Mouse (Mus musculus): ENCODE measurements at regions not wholly inside any gene's neighbourhood (a gene's known extent, or its start where the extent isn't known, plus 50 kb on each side); places are given as distances from the start of the nearest gene placed in this dataset.

DNA sequence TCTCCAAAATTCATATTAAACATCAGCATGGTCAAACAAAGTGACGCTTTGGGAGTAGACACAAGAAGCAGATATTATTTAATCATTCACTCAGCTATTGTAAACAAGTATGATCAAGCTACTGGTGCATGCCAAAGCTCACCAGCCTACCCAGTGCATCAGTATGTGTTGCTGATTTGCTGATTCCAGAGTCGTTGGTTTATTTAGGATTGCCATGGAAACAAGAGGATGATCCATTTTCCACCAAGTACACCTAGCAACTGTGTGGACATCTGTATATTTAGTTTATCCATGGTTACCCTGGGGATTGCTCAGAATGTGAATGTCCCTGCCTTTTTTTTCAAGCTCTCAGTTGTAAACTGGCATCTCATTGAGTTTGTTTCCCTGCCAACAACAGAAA is 481.9 kb upstream of the Gm11114 start:
- ATAC-seq (replicated peaks): peak; percentile 60

DNA sequence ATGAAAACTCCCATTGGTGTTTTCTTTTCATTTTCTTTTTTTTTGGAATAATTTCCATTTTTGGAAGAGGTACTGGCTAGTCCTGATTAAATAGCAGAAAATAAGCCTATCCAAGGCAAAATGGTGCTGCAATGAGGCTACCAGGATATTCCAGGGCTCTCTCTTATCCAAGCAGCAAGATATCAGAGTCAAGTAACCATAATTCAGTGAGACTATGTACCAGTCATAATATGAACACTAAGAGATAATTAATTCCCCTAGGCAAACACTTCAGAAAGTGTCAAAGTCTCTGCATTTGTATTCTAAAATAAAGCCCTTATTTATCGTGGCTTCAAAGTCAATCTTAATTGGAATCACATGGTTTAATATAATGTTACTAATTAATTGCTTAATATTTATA is 475.1 kb upstream of the Gm11114 start:
- ATAC-seq (replicated peaks): peak; percentile 78; the same call in 1 of the 2 replicates
- Histone ChIP-seq H3K4me3 (no peak overlapping the region), H3K9ac (no peak overlapping the region), H3K4me2 (no peak overlapping the region), H3K4me1 (no peaks in the 10 kb centered on the region), H3K27ac (no peak overlapping the region), H3K36me3 (replicated peaks) (no peaks in the 10 kb centered on the region), H3K9me3 (no peaks in the 10 kb centered on the region), H3K27me3 (replicated peaks) (no peaks in the 10 kb centered on the region)
- WGBS: 48% methylated on average over 1 of the region's 1 CpGs

More for the DNA sequence above, 481.9 kb upstream of the Gm11114 start:
- 50% methylated on average over 2 of the region's 2 CpGs for WGBS
- no peaks in the 10 kb centered on the region for H3K4me1 ChIP-seq
- H3K4me2 ChIP-seq: no peak overlapping the region
- no peak overlapping the region for H3K4me3 ChIP-seq
- H3K36me3 ChIP-seq (replicated peaks): no peaks in the 10 kb centered on the region
- H3K27me3 ChIP-seq (replicated peaks): no peaks in the 10 kb centered on the region
- no peak overlapping the region for H3K9ac ChIP-seq
- no peak overlapping the region for H3K27ac ChIP-seq
- no peaks in the 10 kb centered on the region for H3K9me3 ChIP-seq

DNA sequence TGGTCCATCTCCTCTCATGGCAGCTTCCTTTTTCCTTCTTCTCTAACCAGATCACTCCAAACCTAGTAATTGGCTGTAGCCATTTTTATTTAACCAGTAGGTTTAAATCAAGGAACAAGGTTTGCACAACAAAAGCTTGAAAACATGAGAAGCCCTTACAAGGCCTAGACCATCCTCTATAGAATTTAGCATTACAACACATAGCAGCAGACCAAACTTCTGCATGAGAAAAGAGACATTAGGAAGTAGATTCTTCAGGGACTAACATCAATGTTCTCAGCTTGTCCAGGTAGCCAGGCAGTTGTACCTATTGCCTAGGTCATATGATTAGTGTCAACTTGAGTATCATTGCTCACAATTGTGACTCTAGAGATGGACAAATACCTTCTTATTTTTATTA is 468.6 kb upstream of the Gm11114 start:
- no peak overlapping the region for H3K27ac ChIP-seq
- no peak overlapping the region for H3K4me3 ChIP-seq
- no peaks in the 10 kb centered on the region for H3K9me3 ChIP-seq
- no peak overlapping the region for H3K4me2 ChIP-seq
- no peaks in the 10 kb centered on the region for H3K36me3 ChIP-seq (replicated peaks)
- no peak for ATAC-seq (replicated peaks)
- no peaks in the 10 kb centered on the region for H3K4me1 ChIP-seq
- H3K27me3 ChIP-seq (replicated peaks): no peaks in the 10 kb centered on the region
- no peak overlapping the region for H3K9ac ChIP-seq

DNA sequence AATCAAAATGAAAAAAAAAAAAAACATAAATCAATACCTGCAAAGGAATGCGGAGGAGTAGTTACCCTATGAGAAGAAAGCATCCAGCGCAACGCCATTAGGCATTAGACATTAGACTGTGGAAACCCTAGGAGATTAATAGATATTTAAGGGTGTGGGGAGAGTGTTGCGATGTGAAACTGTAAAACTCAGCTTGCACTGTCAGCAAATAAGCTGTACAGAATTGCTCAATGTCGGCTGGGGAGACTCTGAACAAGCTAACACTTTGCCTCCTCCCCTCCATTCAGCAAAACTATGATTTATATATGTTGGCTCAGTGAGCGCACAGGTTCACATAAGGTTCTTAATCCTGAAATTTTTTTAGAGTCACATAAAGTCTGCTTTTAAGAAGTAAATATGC is 451.0 kb upstream of the Gm11114 start:
- no peak overlapping the region for H3K9ac ChIP-seq
- no peak for ATAC-seq (replicated peaks)
- no peak overlapping the region for H3K4me3 ChIP-seq
- H3K36me3 ChIP-seq (replicated peaks): no peaks in the 10 kb centered on the region
- no peaks in the 10 kb centered on the region for H3K27me3 ChIP-seq (replicated peaks)
- H3K4me1 ChIP-seq: no peaks in the 10 kb centered on the region
- 82% methylated on average over 6 of the region's 6 CpGs for WGBS
- H3K4me2 ChIP-seq: no peak overlapping the region
- no peak overlapping the region for H3K27ac ChIP-seq
- no peaks in the 10 kb centered on the region for H3K9me3 ChIP-seq

DNA sequence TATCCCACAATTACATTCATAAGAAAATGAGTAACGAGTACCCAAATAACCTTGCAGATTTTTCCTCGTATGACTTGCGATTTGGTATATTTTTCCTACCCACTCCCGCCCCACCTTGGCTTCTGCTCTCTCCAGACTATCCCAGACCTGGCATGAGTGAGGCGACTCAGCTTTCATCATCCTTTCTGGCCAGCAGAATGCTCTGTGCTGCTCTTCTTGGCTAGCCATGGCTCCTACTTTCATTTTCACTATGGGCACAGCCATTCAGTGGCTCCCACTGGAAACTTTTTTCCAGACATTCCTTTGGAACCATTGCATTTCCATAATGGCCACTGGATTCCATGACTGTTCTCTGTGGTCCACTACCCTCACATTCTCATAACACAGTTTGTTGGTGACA is 449.1 kb upstream of the Gm11114 start:
- H3K9ac ChIP-seq: no peak overlapping the region
- H3K4me3 ChIP-seq: no peak overlapping the region
- H3K9me3 ChIP-seq: no peaks in the 10 kb centered on the region
- WGBS: 93% methylated on average over 5 of the region's 5 CpGs
- ATAC-seq (replicated peaks): no peak
- no peak overlapping the region for H3K27ac ChIP-seq
- H3K36me3 ChIP-seq (replicated peaks): no peaks in the 10 kb centered on the region
- H3K4me2 ChIP-seq: no peak overlapping the region
- no peaks in the 10 kb centered on the region for H3K27me3 ChIP-seq (replicated peaks)
- no peaks in the 10 kb centered on the region for H3K4me1 ChIP-seq

DNA sequence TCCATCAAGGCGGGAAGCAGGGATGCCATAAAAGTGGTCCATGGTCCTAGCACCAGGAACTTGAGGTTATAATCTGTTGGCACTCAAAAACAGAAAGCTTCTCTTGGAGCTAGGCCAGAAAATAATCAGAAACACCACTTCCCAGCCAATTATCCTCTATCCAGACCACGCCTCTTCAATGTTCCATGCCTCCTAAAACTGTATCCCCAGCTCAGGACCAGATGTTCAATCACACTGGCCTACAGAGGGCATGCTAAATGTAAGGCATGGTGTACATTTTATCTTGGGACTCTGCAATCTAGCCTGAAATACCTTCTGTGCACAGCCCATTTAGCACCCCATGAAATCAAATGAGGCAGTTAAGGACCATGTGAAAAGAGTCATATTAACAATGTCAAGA is 418.4 kb upstream of the Gm11114 start:
- Histone ChIP-seq H3K4me2 (no peak overlapping the region), H3K4me3 (no peak overlapping the region), H3K9ac (no peak overlapping the region), H3K27me3 (replicated peaks) (no peaks in the 10 kb centered on the region), H3K4me1 (no peaks in the 10 kb centered on the region), H3K27ac (no peak overlapping the region), H3K36me3 (replicated peaks) (no peaks in the 10 kb centered on the region), H3K9me3 (no peaks in the 10 kb centered on the region)
- WGBS: 85% methylated on average over 2 of the region's 2 CpGs
- no peak for ATAC-seq (replicated peaks)

DNA sequence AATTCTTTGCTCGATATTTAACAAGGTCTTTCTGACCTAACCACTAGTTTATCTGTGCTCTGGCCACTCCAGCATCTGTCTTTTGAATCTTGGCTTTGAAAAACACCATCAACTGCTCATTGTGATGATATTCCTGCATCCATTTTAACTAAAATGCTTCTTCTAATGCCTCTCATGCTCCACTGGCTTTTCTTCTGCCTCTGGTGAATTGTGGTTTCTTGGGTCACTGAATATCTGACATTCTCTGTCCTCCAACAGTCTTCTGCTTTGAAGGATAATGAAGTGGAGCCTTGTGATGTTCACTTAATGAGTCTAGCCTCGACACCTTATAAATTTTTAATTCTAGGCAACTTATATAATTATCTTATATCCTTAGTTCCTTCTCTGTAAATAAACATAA is 416.5 kb upstream of the Gm11114 start:
- ATAC-seq (replicated peaks): no peak
- 41% methylated on average over 2 of the region's 2 CpGs for WGBS
- H3K9me3 ChIP-seq: no peaks in the 10 kb centered on the region
- no peak overlapping the region for H3K27ac ChIP-seq
- H3K4me1 ChIP-seq: no peaks in the 10 kb centered on the region
- no peaks in the 10 kb centered on the region for H3K27me3 ChIP-seq (replicated peaks)
- no peak overlapping the region for H3K4me3 ChIP-seq
- no peak overlapping the region for H3K4me2 ChIP-seq
- no peaks in the 10 kb centered on the region for H3K36me3 ChIP-seq (replicated peaks)
- no peak overlapping the region for H3K9ac ChIP-seq

DNA sequence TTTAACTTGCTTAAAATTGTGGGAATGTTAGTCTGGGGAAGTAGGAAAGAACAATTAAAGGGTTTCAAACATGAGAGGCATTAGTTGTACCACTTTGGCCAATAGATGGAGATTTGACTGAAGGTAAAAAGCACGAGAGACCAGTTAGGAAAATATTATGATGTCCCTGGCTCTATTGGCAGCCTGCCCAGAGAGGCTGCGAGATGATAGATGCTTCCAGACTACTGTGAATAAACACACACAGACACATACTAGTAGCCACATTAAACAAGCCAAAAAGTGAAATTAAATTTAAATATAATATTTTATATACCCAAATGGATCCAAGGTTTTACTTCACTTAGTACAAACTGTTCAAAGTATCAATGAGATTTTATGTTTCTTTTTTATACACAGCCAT is 411.9 kb upstream of the Gm11114 start:
- no peaks in the 10 kb centered on the region for H3K4me1 ChIP-seq
- no peak overlapping the region for H3K4me2 ChIP-seq
- ATAC-seq (replicated peaks): no peak
- H3K9ac ChIP-seq: no peak overlapping the region
- H3K27ac ChIP-seq: no peak overlapping the region
- 40% methylated on average over 2 of the region's 2 CpGs for WGBS
- H3K9me3 ChIP-seq: no peaks in the 10 kb centered on the region
- H3K4me3 ChIP-seq: no peak overlapping the region
- H3K36me3 ChIP-seq (replicated peaks): no peaks in the 10 kb centered on the region
- H3K27me3 ChIP-seq (replicated peaks): no peaks in the 10 kb centered on the region

DNA sequence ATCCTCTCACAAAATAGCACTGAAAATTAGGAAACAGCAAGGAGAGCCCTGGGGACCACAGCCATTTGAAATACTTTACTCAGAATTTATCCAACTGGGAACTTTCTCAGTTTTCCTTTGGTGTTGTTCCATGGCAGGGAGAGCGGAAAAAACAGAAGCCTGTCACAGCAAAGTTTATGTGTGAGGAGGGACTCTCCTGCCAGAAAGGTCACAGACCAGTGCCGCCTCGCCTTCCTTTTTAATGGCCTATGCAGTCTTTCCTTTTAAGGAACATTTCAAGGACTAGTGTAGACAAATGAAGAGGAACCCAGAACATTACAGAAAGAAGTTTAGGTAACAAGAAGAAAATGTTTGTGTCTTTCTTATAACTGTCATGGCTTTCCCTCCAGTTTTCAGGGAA is 406.3 kb upstream of the Gm11114 start:
- no peak overlapping the region for H3K9ac ChIP-seq
- no peaks in the 10 kb centered on the region for H3K27me3 ChIP-seq (replicated peaks)
- no peaks in the 10 kb centered on the region for H3K36me3 ChIP-seq (replicated peaks)
- H3K4me3 ChIP-seq: no peak overlapping the region
- H3K9me3 ChIP-seq: no peaks in the 10 kb centered on the region
- no peaks in the 10 kb centered on the region for H3K4me1 ChIP-seq
- H3K4me2 ChIP-seq: no peak overlapping the region
- no peak for ATAC-seq (replicated peaks)
- H3K27ac ChIP-seq: no peak overlapping the region
- WGBS: 89% methylated on average over 3 of the region's 3 CpGs

DNA sequence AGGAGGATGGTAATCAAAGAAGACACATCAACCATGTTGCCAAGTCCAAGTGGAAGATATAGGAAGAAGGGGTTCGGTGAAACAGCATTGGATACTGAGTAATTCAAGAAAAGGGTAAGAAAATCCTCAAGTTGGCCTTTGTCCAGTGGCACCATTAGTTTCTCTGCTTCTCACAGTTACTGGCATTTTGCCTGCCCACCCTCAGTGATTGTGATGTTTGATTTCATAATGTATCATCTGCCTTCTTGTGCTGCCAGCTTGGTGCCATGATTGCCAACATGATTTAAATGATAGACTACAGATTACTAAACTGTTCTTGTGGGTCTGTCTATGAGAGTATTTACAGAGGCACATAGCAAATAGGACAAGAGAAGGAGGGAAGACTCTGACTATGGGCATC is 399.3 kb upstream of the Gm11114 start:
- H3K36me3 ChIP-seq (replicated peaks): no peaks in the 10 kb centered on the region
- 93% methylated on average over 1 of the region's 1 CpGs for WGBS
- H3K4me2 ChIP-seq: no peak overlapping the region
- H3K9me3 ChIP-seq: no peaks in the 10 kb centered on the region
- H3K27ac ChIP-seq: no peak overlapping the region
- H3K4me1 ChIP-seq: no peaks in the 10 kb centered on the region
- no peak for ATAC-seq (replicated peaks)
- no peak overlapping the region for H3K4me3 ChIP-seq
- H3K9ac ChIP-seq: no peak overlapping the region
- no peaks in the 10 kb centered on the region for H3K27me3 ChIP-seq (replicated peaks)

DNA sequence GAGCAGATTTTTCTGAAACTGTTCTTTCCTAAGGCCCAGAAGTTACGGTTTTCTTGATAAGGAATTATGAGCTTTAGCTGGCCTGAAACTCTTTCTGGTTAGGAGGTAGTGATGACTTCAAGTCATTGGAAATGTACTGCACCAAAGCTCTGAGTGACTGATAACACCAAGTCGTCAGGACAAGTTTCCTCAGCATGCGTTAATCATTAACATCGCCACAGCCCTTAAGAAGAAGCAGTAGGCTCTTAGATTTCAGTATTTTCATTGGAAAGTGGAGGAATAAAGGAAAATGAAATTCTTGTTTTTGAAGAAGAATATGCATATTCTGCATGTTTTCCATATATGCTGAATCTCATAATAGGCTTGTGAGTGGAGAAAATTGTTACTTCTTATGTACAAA is 390.3 kb upstream of the Gm11114 start:
- no peaks in the 10 kb centered on the region for H3K4me1 ChIP-seq
- H3K9me3 ChIP-seq: no peaks in the 10 kb centered on the region
- ATAC-seq (replicated peaks): no peak
- H3K36me3 ChIP-seq (replicated peaks): no peaks in the 10 kb centered on the region
- WGBS: 89% methylated on average over 4 of the region's 4 CpGs
- H3K4me2 ChIP-seq: no peak overlapping the region
- H3K4me3 ChIP-seq: no peak overlapping the region
- H3K9ac ChIP-seq: no peak overlapping the region
- no peaks in the 10 kb centered on the region for H3K27me3 ChIP-seq (replicated peaks)
- H3K27ac ChIP-seq: no peak overlapping the region

DNA sequence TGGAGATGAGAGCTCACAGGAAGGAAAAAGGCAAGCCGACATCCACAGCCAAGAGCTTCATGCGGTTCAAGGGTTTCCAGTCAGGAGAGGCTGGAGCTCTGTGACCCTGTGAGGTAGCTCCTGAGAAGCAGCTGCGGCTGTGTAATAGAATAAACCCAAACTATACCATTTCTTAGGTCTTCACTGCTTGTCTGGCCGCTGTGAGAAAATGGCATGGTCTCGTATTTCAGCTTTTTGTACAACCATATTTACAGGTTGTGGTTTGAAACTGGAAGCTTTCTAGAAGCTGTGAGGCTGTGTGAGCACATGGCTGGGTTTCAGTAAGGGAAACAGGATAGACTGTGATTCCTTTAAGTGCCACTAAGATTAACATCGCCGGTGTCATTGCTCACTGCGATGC is 388.6 kb upstream of the Gm11114 start:
- 87% methylated on average over 8 of the region's 8 CpGs for WGBS
- H3K27ac ChIP-seq: no peak overlapping the region
- no peaks in the 10 kb centered on the region for H3K27me3 ChIP-seq (replicated peaks)
- no peak for ATAC-seq (replicated peaks)
- no peaks in the 10 kb centered on the region for H3K4me1 ChIP-seq
- no peaks in the 10 kb centered on the region for H3K9me3 ChIP-seq
- H3K9ac ChIP-seq: no peak overlapping the region
- H3K4me2 ChIP-seq: no peak overlapping the region
- H3K4me3 ChIP-seq: no peak overlapping the region
- no peaks in the 10 kb centered on the region for H3K36me3 ChIP-seq (replicated peaks)

DNA sequence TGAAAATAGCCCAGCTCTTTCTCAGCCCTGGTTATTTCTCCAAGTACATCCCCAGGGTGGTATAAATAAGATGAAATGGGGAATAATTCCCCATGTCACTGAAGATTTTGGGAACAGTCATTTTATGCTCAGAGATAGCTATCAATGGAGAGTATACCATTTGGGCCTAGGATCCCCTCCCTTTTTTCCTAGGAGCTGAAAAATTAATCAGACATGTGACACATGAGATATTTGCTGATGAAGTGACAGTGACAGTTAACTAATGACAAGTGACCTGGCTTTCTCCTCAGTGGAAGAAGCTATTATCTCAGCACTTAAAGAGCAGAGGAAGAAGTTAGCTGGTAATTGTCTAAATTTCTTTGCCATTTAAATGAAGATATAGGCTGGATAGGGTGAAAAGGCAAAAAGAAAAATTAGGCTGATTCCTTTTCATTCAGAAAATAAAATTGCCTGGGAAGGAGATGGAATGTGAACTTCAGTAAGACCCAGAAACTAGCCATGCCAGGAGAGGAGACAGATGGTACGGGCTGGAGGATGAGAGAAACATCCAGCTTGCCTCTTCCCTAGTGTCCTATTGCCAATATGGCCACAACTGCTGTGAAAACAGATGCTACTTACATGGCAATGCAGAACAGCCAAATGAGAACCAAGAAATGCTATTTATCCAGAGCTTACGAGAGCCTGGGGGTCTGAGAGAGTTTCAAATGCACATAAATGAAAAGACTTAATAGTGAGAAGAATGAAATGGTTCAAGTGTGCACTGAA is 376.1 kb upstream of the Gm11114 start:
- Histone ChIP-seq H3K36me3 (replicated peaks) (no peaks in the 10 kb centered on the region), H3K4me3 (no peak overlapping the region), H3K27me3 (replicated peaks) (no peaks in the 10 kb centered on the region), H3K4me2 (no peak overlapping the region), H3K27ac (no peak overlapping the region), H3K4me1 (no peaks in the 10 kb centered on the region), H3K9ac (no peak overlapping the region), H3K9me3 (no peaks in the 10 kb centered on the region)
- no peak for ATAC-seq (replicated peaks)
- 65% methylated on average over 2 of the region's 2 CpGs for WGBS
